Mouse (Mus musculus): ENCODE data around the gene Id2.

GRCm38 (mm10) chr12:25126228-25126627, 29.3 kb upstream of the Id2 start:
- no peak for TF ChIP-seq E2F4 (IDR thresholded peaks at IDR 0.05; ENCODE audit: insufficient read depth)
- TF ChIP-seq MYOG (IDR thresholded peaks at IDR 0.05; ENCODE audit: control insufficient read depth in 1 of 3, insufficient read depth in 1 of 3, insufficient read length in 2 of 3, low read depth in 2 of 3) = no peak
- TF ChIP-seq TCF12 (IDR thresholded peaks at IDR 0.05; ENCODE audit: insufficient read depth, poor library complexity, severe bottlenecking) = no peak
- TF ChIP-seq USF1 (IDR thresholded peaks at IDR 0.05; ENCODE audit: low read depth) = no peak
- TF ChIP-seq POLR2A (IDR thresholded peaks at IDR 0.05; ENCODE audit: insufficient read length, low read depth) = no peak
- TF ChIP-seq POLR2AphosphoS2 (IDR thresholded peaks at IDR 0.05; ENCODE audit: insufficient read length, low read depth) = no peak
